Mouse (Mus musculus) small intestine, adult 2 months (tissue): ENCODE measurements around the gene Rims1.

Source experiments
- CTCF ChIP-seq: fragments of 200-500 bp; IDR thresholded peaks from 2 replicates; pipeline ENCODE4 v1.5.1; 2012; ENCODE audit warnings: low read depth, mild to moderate bottlenecking, control low read depth, inconsistent platforms, low read length, moderate library complexity, mixed read lengths; ENCODE audit not compliant: insufficient replicate concordance, insufficient read length; ENCODE audit errors: extremely low read depth
- POLR2A ChIP-seq: fragments of 200-500 bp; IDR thresholded peaks from 2 replicates; pipeline ENCODE4 v1.6.1; 2012; ENCODE audit warnings: low read depth, mild to moderate bottlenecking, control low read depth, inconsistent platforms, low read length, moderate library complexity

- TF ChIP-seq POLR2A (no peak), CTCF (no peak)
These were observed 511.8 kb downstream of the Rims1 start for GRCm38 (mm10) chr1:22293953-22294352.
